Mouse (Mus musculus) lung, postnatal 0 days (tissue): ENCODE data around the gene Wipf2. TPM values are rescaled to one million over a fixed set of nuclear protein-coding genes. Genes with fewer than 3 reads are reported as not detected.
"Not testable (repeated sequence)": the region's sequence is repeated elsewhere in the genome, so short reads cannot be mapped to it uniquely, and the experiment has no call there.

Experiments
- ATAC-seq: fragments of 200-750 bp; cut with Nextera tagmentation; 2 replicates; pipeline ENCODE4 v1.8.0; 2017; ENCODE audit warnings: moderate library complexity
- DNase-seq: peaks from one replicate; pipeline ENCODE4 v3.0.0-alpha.2; 2016; ENCODE audit warnings: low spot score
- H3K27ac ChIP-seq: fragments of 300-500 bp; sonication (generic); 2 replicates; pipeline ENCODE4 v1.5.1; 2014; ENCODE audit warnings: antibody characterized with exemption, mild to moderate bottlenecking, low read length, mixed read lengths
- H3K27me3 ChIP-seq: fragments of 300-500 bp; sonication (generic); replicated peaks from 2 replicates; pipeline ENCODE4 v1.6.1; 2014; ENCODE audit warnings: low read length, mixed read lengths; ENCODE audit not compliant: insufficient read depth
- H3K36me3 ChIP-seq: fragments of 300-500 bp; sonication (generic); 2 replicates; pipeline ENCODE4 v1.6.1; 2014; ENCODE audit warnings: low read length, mixed read lengths; ENCODE audit not compliant: insufficient read depth
- H3K4me1 ChIP-seq: fragments of 300-500 bp; sonication (generic); 2 replicates; pipeline ENCODE4 v1.6.1; 2014; ENCODE audit warnings: antibody characterized with exemption, low read depth, low read length, mixed read lengths; ENCODE audit not compliant: insufficient read depth
- H3K4me2 ChIP-seq: fragments of 300-500 bp; sonication (generic); replicated peaks from 2 replicates; pipeline ENCODE4 v1.6.1; 2014; ENCODE audit warnings: low read depth, mild to moderate bottlenecking, low read length, moderate library complexity, mixed read lengths
- H3K4me3 ChIP-seq: fragments of 300-500 bp; sonication (generic); 2 replicates; pipeline ENCODE4 v1.5.1; 2014; ENCODE audit warnings: low read depth, low read length
- H3K9ac ChIP-seq: fragments of 300-500 bp; sonication (generic); replicated peaks from 2 replicates; pipeline ENCODE4 v1.6.1; 2014; ENCODE audit warnings: low read depth, mild to moderate bottlenecking
- H3K9me3 ChIP-seq: fragments of 300-500 bp; sonication (generic); 2 replicates; pipeline ENCODE4 v1.6.1; 2016; ENCODE audit warnings: low read length, mixed read lengths
- CTCF ChIP-seq: IDR thresholded peaks from 2 replicates; pipeline ENCODE4 v1.5.1; 2016; ENCODE audit warnings: antibody characterized with exemption, mild to moderate bottlenecking
- EP300 ChIP-seq: IDR thresholded peaks from 2 replicates; pipeline ENCODE4 v1.6.1; 2016; ENCODE audit warnings: antibody characterized with exemption, mild to moderate bottlenecking, control low read depth
- WGBS: fragments of 180-500 bp; shearing (Covaris S2); extraction: QIAGEN DNeasy Blood & Tissue Kit; methylation state at CpG from one replicate; pipeline ENCODE4 v1.1.7; 2014; 5-methylcytosine and 5-hydroxymethylcytosine counted together
- polyA plus RNA-seq: library from polyadenylated mRNA; unstranded; fragments of >200 nt; fragmentation: Nextera tagmentation; extraction: Ambion mirVana; gene quantifications from 2 replicates; pipeline ENCODE4 v1.2.1, GENCODE M21; 2015

Wipf2 gene
- 4.0 and 4.1 TPM in 2 replicates for polyA plus RNA-seq

DNA sequence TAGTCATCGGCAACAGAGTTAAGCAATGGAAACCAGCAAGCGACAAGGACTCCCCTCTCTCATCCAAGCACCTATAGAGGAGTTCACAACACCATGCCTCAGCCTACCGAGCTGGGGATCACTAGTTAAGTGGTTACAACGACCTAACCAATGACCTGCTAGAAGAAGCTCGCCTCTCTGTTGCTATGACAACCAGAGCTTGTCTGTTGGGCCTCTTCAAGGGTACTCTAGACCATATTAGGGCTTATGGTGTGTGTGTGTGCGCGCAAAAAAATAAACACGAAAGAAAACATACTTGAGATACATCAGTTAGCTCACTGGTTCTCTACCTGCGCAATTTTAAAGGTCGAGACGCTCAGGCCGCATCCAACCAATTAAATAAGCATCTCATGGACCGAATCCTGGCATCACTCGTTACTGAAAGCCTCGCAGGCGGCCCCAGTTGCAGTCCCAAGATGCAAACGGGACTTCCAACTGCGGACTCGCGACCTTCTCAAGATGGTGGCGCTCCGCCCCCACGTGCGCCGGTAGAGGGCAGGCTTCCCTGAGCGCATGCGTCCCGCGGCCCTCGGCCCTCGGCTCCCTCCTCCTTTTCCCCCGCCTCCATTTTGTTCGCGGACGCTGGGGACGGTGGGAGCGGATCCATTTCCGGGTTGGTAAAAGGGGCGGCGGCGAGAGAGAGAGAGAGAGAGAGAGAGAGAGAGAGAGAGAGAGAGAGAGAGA is at the start of gene Wipf2:
TSS of gene Wipf2 (plus strand) at position 611 of the 723 bp plus-strand sequence.
- H3K27me3 ChIP-seq = no peaks in the 10 kb centered on the region
- H3K9ac ChIP-seq = peak within 1 kb of the TSS; percentile 48
- 5% methylated on average over 41 of the region's 41 CpGs for WGBS
- TF ChIP-seq EP300 = no peak
- peak; percentile 83 for TF ChIP-seq CTCF
- DNase-seq = peak; percentile 98
- H3K36me3 ChIP-seq = peaks cover 6% of the 10 kb centered on the region
- peak within 1 kb of the TSS; percentile 91 for H3K27ac ChIP-seq
- peak within 1 kb of the TSS; percentile 69 for H3K4me2 ChIP-seq
- ATAC-seq = peak; percentile 93
- H3K4me1 ChIP-seq = peaks cover 3% of the 10 kb centered on the region; the same call in 1 of the 2 replicates
- H3K9me3 ChIP-seq = no peaks in the 10 kb centered on the region
- H3K4me3 ChIP-seq = peak within 1 kb of the TSS; percentile 73

DNA sequence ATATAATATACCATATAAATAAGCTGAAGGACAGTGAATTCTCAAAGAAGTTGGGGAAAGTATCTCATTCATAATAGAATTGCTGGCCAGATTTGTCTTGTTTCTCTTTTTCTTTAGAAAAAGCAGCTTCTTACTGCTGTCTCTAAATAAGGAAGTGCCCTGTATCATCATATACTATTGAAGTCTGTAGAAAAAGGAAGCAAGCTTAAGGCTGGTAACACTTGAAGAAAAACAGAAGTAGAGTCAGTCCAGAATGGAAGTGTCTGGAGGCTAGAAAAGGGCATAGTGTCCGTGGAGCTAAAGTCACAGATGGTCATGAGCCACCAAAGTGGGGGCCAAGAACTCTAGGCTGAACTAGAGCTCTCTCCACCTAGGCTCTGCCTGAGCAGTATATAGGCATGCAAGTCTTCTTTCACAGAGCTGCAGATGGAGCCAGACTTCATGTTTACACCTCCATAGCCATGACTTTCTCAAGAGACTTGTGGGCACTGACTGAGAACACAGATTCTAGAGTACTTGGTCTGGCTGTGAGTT is 46.7 kb upstream of the Wipf2 start:
- TF ChIP-seq CTCF = no peak
- TF ChIP-seq EP300 = no peak
- no peak overlapping the region for H3K4me2 ChIP-seq
- H3K27ac ChIP-seq = no peak overlapping the region
- no peak overlapping the region for H3K4me3 ChIP-seq
- ATAC-seq = no peak
- DNase-seq = peak; percentile 35
- H3K9me3 ChIP-seq = no peaks in the 10 kb centered on the region
- WGBS = 100% methylated on average over 1 of the region's 1 CpGs
- no peaks in the 10 kb centered on the region; the same call in 1 of the 2 replicates for H3K4me1 ChIP-seq
- no peak overlapping the region for H3K9ac ChIP-seq
- H3K27me3 ChIP-seq = no peaks in the 10 kb centered on the region
- H3K36me3 ChIP-seq = peaks cover 29% of the 10 kb centered on the region

- ATAC-seq (no peak), DNase-seq (no peak)
- Histone ChIP-seq H3K9me3 (no peaks in the 10 kb centered on the region), H3K9ac (no peak overlapping the region), H3K4me3 (no peak overlapping the region), H3K36me3 (peaks cover 50% of the 10 kb centered on the region), H3K27me3 (no peaks in the 10 kb centered on the region), H3K27ac (no peak overlapping the region), H3K4me2 (no peak overlapping the region), H3K4me1 (no peaks in the 10 kb centered on the region)
- 90% methylated on average over 5 of the region's 5 CpGs for WGBS
- TF ChIP-seq EP300 (no peak), CTCF (no peak)
Measured at GRCm38 (mm10) chr11:98820968-98821367, 42.5 kb upstream of the Wipf2 start.

- not testable (repeated sequence) for H3K9ac ChIP-seq, DNase-seq, H3K4me3 ChIP-seq, H3K27me3 ChIP-seq, H3K4me2 ChIP-seq, H3K9me3 ChIP-seq, H3K27ac ChIP-seq, H3K4me1 ChIP-seq, ATAC-seq
- peaks cover 51% of the 10 kb centered on the region for H3K36me3 ChIP-seq
- 100% methylated on average over 2 of the region's 2 CpGs for whole genome bisulfite sequencing
Measured at GRCm38 (mm10) chr11:98826071-98826470, 37.4 kb upstream of the Wipf2 start.

GRCm38 (mm10) chr11:98827877-98828276 is 35.6 kb upstream of the Wipf2 start:
- no peak for ATAC-seq
- DNase-seq = no peak
- Histone ChIP-seq H3K9ac (no peak overlapping the region), H3K4me2 (no peak overlapping the region), H3K4me3 (no peak overlapping the region), H3K36me3 (peaks cover 45% of the 10 kb centered on the region), H3K4me1 (no peaks in the 10 kb centered on the region), H3K27ac (no peak overlapping the region), H3K9me3 (no peaks in the 10 kb centered on the region), H3K27me3 (no peaks in the 10 kb centered on the region)
- TF ChIP-seq EP300 (no peak), CTCF (no peak)
- WGBS = 78% methylated on average over 2 of the region's 2 CpGs

GRCm38 (mm10) chr11:98829091-98829775 is 34.2 kb upstream of the Wipf2 start:
- H3K4me3 ChIP-seq = no peak overlapping the region
- no peaks in the 10 kb centered on the region for H3K4me1 ChIP-seq
- H3K4me2 ChIP-seq = no peak overlapping the region
- 0 out of 2 replicates have a peak, but pooled peaks have one; percentile 33 for ATAC-seq
- TF ChIP-seq CTCF (peak; percentile 84), EP300 (no peak)
- H3K9me3 ChIP-seq = no peaks in the 10 kb centered on the region
- peak; percentile 84 for DNase-seq
- H3K9ac ChIP-seq = no peak overlapping the region
- H3K27ac ChIP-seq = no peak overlapping the region
- H3K27me3 ChIP-seq = no peaks in the 10 kb centered on the region
- H3K36me3 ChIP-seq = peaks cover 40% of the 10 kb centered on the region
- 66% methylated on average over 12 of the region's 12 CpGs for WGBS
